Mouse (Mus musculus) T-helper 2 cell (primary cell): ENCODE results near the gene Camta1.

Source experiments
- in situ Hi-C: fragments of 300-600 bp; cut with MboI, MseI; formaldehyde crosslinking; loops from one replicate; pipeline ENCODE4 v1.15.1; 2025; ENCODE audit warnings: high pct_unique_total_duplicates

The Camta1 gene

GRCm38 (mm10) chr4:151739348-151739956, 122.2 kb downstream of the Camta1 start:
- in situ Hi-C loops, result no loop called here

- in situ Hi-C loops, result no loop called here
These were observed 122.8 kb downstream of the Camta1 start for GRCm38 (mm10) chr4:151738875-151739274.

GRCm38 (mm10) chr4:151738280-151738679, 123.4 kb downstream of the Camta1 start:
- in situ Hi-C loops, result no loop called here

GRCm38 (mm10) chr4:151732668-151733067, 129.0 kb downstream of the Camta1 start:
- in situ Hi-C loops, result no loop called here

- in situ Hi-C loops, result no loop called here
These were observed 131.5 kb downstream of the Camta1 start for GRCm38 (mm10) chr4:151730037-151730759.

- in situ Hi-C loops, result no loop called here
These were observed 132.6 kb downstream of the Camta1 start for GRCm38 (mm10) chr4:151729116-151729515.

GRCm38 (mm10) chr4:151728391-151729065, 133.1 kb downstream of the Camta1 start:
- in situ Hi-C loops, result no loop called here

GRCm38 (mm10) chr4:151726396-151726795, 135.3 kb downstream of the Camta1 start:
- in situ Hi-C loops, result no loop called here

- in situ Hi-C loops, result no loop called here
These were observed 136.8 kb downstream of the Camta1 start for GRCm38 (mm10) chr4:151724897-151725296.

GRCm38 (mm10) chr4:151720722-151721467, 140.8 kb downstream of the Camta1 start:
- in situ Hi-C loops, result no loop called here

- in situ Hi-C loops, result no loop called here
These were observed 142.7 kb downstream of the Camta1 start for GRCm38 (mm10) chr4:151718866-151719475.

GRCm38 (mm10) chr4:151717864-151718263, 143.8 kb downstream of the Camta1 start:
- in situ Hi-C loops, result no loop called here

- in situ Hi-C loops, result no loop called here
These were observed 148.0 kb downstream of the Camta1 start for GRCm38 (mm10) chr4:151713714-151714113.

- in situ Hi-C loops, result no loop called here
These were observed 150.3 kb downstream of the Camta1 start for GRCm38 (mm10) chr4:151711406-151711805.

GRCm38 (mm10) chr4:151710522-151710921, 151.2 kb downstream of the Camta1 start:
- in situ Hi-C loops, result no loop called here

- in situ Hi-C loops, result no loop called here
These were observed 152.4 kb downstream of the Camta1 start for GRCm38 (mm10) chr4:151709269-151709668.

GRCm38 (mm10) chr4:151703069-151703735, 158.5 kb downstream of the Camta1 start:
- in situ Hi-C loops, result no loop called here

- in situ Hi-C loops, result no loop called here
These were observed 159.2 kb downstream of the Camta1 start for GRCm38 (mm10) chr4:151702463-151702862.

- in situ Hi-C loops, result no loop called here
These were observed 165.7 kb downstream of the Camta1 start for GRCm38 (mm10) chr4:151695984-151696383.

- in situ Hi-C loops, result no loop called here
These were observed 167.1 kb downstream of the Camta1 start for GRCm38 (mm10) chr4:151694531-151694930.

- in situ Hi-C loops, result no loop called here
These were observed 167.6 kb downstream of the Camta1 start for GRCm38 (mm10) chr4:151694047-151694446.
